Mouse (Mus musculus) stomach, embryonic 14.5 days (tissue): Measurements from ENCODE around the gene Cyp17a1. TPM values are rescaled to one million over a fixed set of nuclear protein-coding genes. Genes with fewer than 3 reads are reported as not detected.

Source experiments
- ATAC-seq: fragments of 200-750 bp; cut with Nextera tagmentation; 2 replicates; pipeline ENCODE4 v1.8.0; 2017; ENCODE audit warnings: low read depth, moderate TSS enrichment; ENCODE audit not compliant: insufficient number of reproducible peaks, insufficient read depth, low FRiP score
- H3K27ac ChIP-seq: fragments of 300-500 bp; sonication (generic); 2 replicates; pipeline ENCODE4 v1.5.1; 2014; ENCODE audit warnings: mild to moderate bottlenecking, low read length, moderate library complexity, mixed read lengths
- H3K27me3 ChIP-seq: fragments of 300-500 bp; sonication (generic); 2 replicates; pipeline ENCODE4 v1.6.1; 2014; ENCODE audit warnings: low read length, control low read depth, mixed read lengths; ENCODE audit not compliant: control insufficient read depth, insufficient read depth
- H3K36me3 ChIP-seq: fragments of 300-500 bp; sonication (generic); 2 replicates; pipeline ENCODE4 v1.6.1; 2014; ENCODE audit warnings: mild to moderate bottlenecking, control low read depth, low read length, moderate library complexity, mixed read lengths; ENCODE audit not compliant: control insufficient read depth, insufficient read depth
- H3K4me1 ChIP-seq: fragments of 300-500 bp; sonication (generic); 2 replicates; pipeline ENCODE4 v1.6.1; 2014; ENCODE audit warnings: low read length, control low read depth, mixed read lengths; ENCODE audit not compliant: control insufficient read depth, insufficient read depth
- H3K4me2 ChIP-seq: fragments of 300-500 bp; sonication (generic); replicated peaks from 2 replicates; pipeline ENCODE4 v1.6.1; 2014; ENCODE audit warnings: low read depth, low read length, control low read depth
- H3K4me3 ChIP-seq: fragments of 300-500 bp; sonication (generic); 2 replicates; pipeline ENCODE4 v1.5.1; 2014; ENCODE audit warnings: low read depth, low read length, control low read depth
- H3K9ac ChIP-seq: fragments of 300-500 bp; sonication (generic); replicated peaks from 2 replicates; pipeline ENCODE4 v1.6.1; 2014; ENCODE audit warnings: low read depth, mild to moderate bottlenecking, control low read depth, low read length, moderate library complexity, mixed read lengths
- H3K9me3 ChIP-seq: fragments of 300-500 bp; sonication (generic); 2 replicates; pipeline ENCODE4 v1.6.1; 2016; ENCODE audit warnings: low read depth, low read length, control low read depth; ENCODE audit not compliant: control insufficient read depth
- WGBS: fragments of 180-500 bp; shearing (Covaris S2); extraction: QIAGEN DNeasy Blood & Tissue Kit; methylation state at CpG from one replicate; pipeline ENCODE4 v1.1.7; 2014; 5-methylcytosine and 5-hydroxymethylcytosine counted together
- polyA plus RNA-seq: library from polyadenylated mRNA; unstranded; fragments of >200 nt; fragmentation: Nextera tagmentation; extraction: Ambion mirVana; gene quantifications from 2 replicates; pipeline ENCODE4 v1.2.1, GENCODE M21; 2014

The Cyp17a1 gene
- polyA plus RNA-seq, 1 experiment from 2014 or later, result not detected

GRCm38 (mm10) chr19:46655626-46656025 is 17.3 kb downstream of the Cyp17a1 start:
- H3K9me3 ChIP-seq, result no peaks in the 10 kb centered on the region
- H3K9ac ChIP-seq, result no peak overlapping the region
- no peak for ATAC-seq
- H3K27me3 ChIP-seq, result no peaks in the 10 kb centered on the region
- H3K4me2 ChIP-seq, result no peak overlapping the region
- no peak overlapping the region for H3K4me3 ChIP-seq
- no peaks in the 10 kb centered on the region for H3K4me1 ChIP-seq
- no peak overlapping the region for H3K27ac ChIP-seq
- peaks cover 37% of the 10 kb centered on the region for H3K36me3 ChIP-seq
- WGBS, result 92% methylated on average over 10 of the region's 10 CpGs

- Histone ChIP-seq H3K4me2 (no peak overlapping the region), H3K27me3 (no peaks in the 10 kb centered on the region), H3K27ac (no peak overlapping the region), H3K4me1 (no peaks in the 10 kb centered on the region), H3K4me3 (no peak overlapping the region), H3K9ac (no peak overlapping the region), H3K36me3 (peaks cover 37% of the 10 kb centered on the region), H3K9me3 (no peaks in the 10 kb centered on the region)
- no peak for ATAC-seq
- 94% methylated on average over 14 of the region's 14 CpGs for WGBS
Measured at GRCm38 (mm10) chr19:46653616-46654235, 19.2 kb downstream of the Cyp17a1 start.

GRCm38 (mm10) chr19:46653188-46653587 is 19.8 kb downstream of the Cyp17a1 start:
- ATAC-seq, result no peak

GRCm38 (mm10) chr19:46648565-46648964 is 24.4 kb downstream of the Cyp17a1 start:
- Histone ChIP-seq H3K4me1 (peaks cover 18% of the 10 kb centered on the region), H3K27ac (no peak overlapping the region), H3K9me3 (no peaks in the 10 kb centered on the region), H3K4me3 (no peak overlapping the region), H3K27me3 (no peaks in the 10 kb centered on the region), H3K4me2 (no peak overlapping the region), H3K9ac (no peak overlapping the region), H3K36me3 (peaks cover 26% of the 10 kb centered on the region)
- no peak for ATAC-seq
- 91% methylated on average over 14 of the region's 14 CpGs for WGBS

More at GRCm38 (mm10) chr19:46653188-46653587, 19.8 kb downstream of the Cyp17a1 start:
- peaks cover 37% of the 10 kb centered on the region for H3K36me3 ChIP-seq
- H3K9me3 ChIP-seq, result no peaks in the 10 kb centered on the region
- H3K27me3 ChIP-seq, result no peaks in the 10 kb centered on the region
- no peak overlapping the region for H3K27ac ChIP-seq
- H3K4me3 ChIP-seq, result no peak overlapping the region
- H3K4me2 ChIP-seq, result no peak overlapping the region
- no peaks in the 10 kb centered on the region for H3K4me1 ChIP-seq
- H3K9ac ChIP-seq, result no peak overlapping the region
- 79% methylated on average over 5 of the region's 5 CpGs for WGBS

- Histone ChIP-seq H3K4me3 (no peak overlapping the region), H3K36me3 (peaks cover 22% of the 10 kb centered on the region), H3K9ac (no peak overlapping the region), H3K9me3 (no peaks in the 10 kb centered on the region), H3K27ac (no peak overlapping the region), H3K4me2 (no peak overlapping the region), H3K27me3 (no peaks in the 10 kb centered on the region), H3K4me1 (peaks cover 24% of the 10 kb centered on the region)
- WGBS, result 81% methylated on average over 8 of the region's 8 CpGs
- no peak for ATAC-seq
Measured at GRCm38 (mm10) chr19:46647850-46648249, 25.1 kb downstream of the Cyp17a1 start.

- no peak overlapping the region for H3K27ac ChIP-seq
- WGBS, result 67% methylated on average over 3 of the region's 3 CpGs
- H3K36me3 ChIP-seq, result peaks cover 19% of the 10 kb centered on the region
- H3K9ac ChIP-seq, result no peak overlapping the region
- H3K4me2 ChIP-seq, result no peak overlapping the region
- H3K9me3 ChIP-seq, result no peaks in the 10 kb centered on the region
- no peak for ATAC-seq
- H3K27me3 ChIP-seq, result no peaks in the 10 kb centered on the region
- H3K4me3 ChIP-seq, result no peak overlapping the region
- H3K4me1 ChIP-seq, result peaks cover 30% of the 10 kb centered on the region
Measured at GRCm38 (mm10) chr19:46647254-46647653, 25.7 kb downstream of the Cyp17a1 start.

GRCm38 (mm10) chr19:46646041-46646481 is 26.9 kb downstream of the Cyp17a1 start:
- 80% methylated on average over 12 of the region's 12 CpGs for WGBS
- peaks cover 42% of the 10 kb centered on the region for H3K4me1 ChIP-seq

GRCm38 (mm10) chr19:46644793-46645602 is 28.0 kb downstream of the Cyp17a1 start:
- WGBS, result 39% methylated on average over 12 of the region's 12 CpGs
- peak; percentile 56 for ATAC-seq
- Histone ChIP-seq H3K9me3 (no peaks in the 10 kb centered on the region), H3K9ac (no peak overlapping the region), H3K4me1 (peaks cover 48% of the 10 kb centered on the region), H3K27me3 (no peaks in the 10 kb centered on the region), H3K27ac (peak overlapping the region; percentile 70), H3K4me2 (no peak overlapping the region), H3K4me3 (no peak overlapping the region), H3K36me3 (peaks cover 18% of the 10 kb centered on the region)

More at GRCm38 (mm10) chr19:46646041-46646481, 26.9 kb downstream of the Cyp17a1 start:
- Histone ChIP-seq H3K9me3 (no peaks in the 10 kb centered on the region), H3K4me3 (no peak overlapping the region), H3K4me2 (no peak overlapping the region), H3K36me3 (peaks cover 18% of the 10 kb centered on the region), H3K9ac (no peak overlapping the region), H3K27me3 (no peaks in the 10 kb centered on the region), H3K27ac (peak overlapping the region; percentile 27; the same call in 1 of the 2 replicates)
- ATAC-seq, result no peak
